Mouse (Mus musculus) C2C12 (cell line): ENCODE results near the gene Nrcam. TPM values are rescaled to one million over a fixed set of nuclear protein-coding genes. Genes with fewer than 3 reads are reported as not detected.

Experiments
- H3K27me3 ChIP-seq: one replicate; pipeline ENCODE4 v1.6.1; 2011; ENCODE audit not compliant: control insufficient read depth, insufficient read depth, insufficient read length
- H3K36me3 ChIP-seq: one replicate; pipeline ENCODE4 v1.6.1; 2011; ENCODE audit not compliant: control insufficient read depth, insufficient read depth
- H3K4me3 ChIP-seq: one replicate; pipeline ENCODE4 v1.5.1; 2011; ENCODE audit warnings: mild to moderate bottlenecking, control low read depth; ENCODE audit not compliant: poor library complexity, insufficient read depth, severe bottlenecking
- H3K79me2 ChIP-seq: one replicate; pipeline ENCODE4 v1.6.1; 2011; ENCODE audit not compliant: control insufficient read depth, insufficient read depth
- H3K79me3 ChIP-seq: one replicate; pipeline ENCODE4 v1.6.1; 2011; ENCODE audit warnings: low read depth, control low read depth
- H3ac ChIP-seq: one replicate; pipeline ENCODE3; 2011; ENCODE audit warnings: low read depth; ENCODE audit not compliant: control insufficient read depth, insufficient read length
- CEBPB ChIP-seq: IDR thresholded peaks from one replicate; pipeline ENCODE4 v1.6.1; 2011; ENCODE audit warnings: low read depth, mild to moderate bottlenecking, control low read depth, moderate library complexity
- CTCF ChIP-seq: IDR thresholded peaks from one replicate; pipeline ENCODE4 v1.5.1; 2011; ENCODE audit not compliant: control insufficient read depth, insufficient read depth, insufficient read length
- FOSL1 ChIP-seq: IDR thresholded peaks from one replicate; pipeline ENCODE4 v1.8.0; 2011; ENCODE audit warnings: mild to moderate bottlenecking, low read length; ENCODE audit not compliant: poor library complexity, insufficient read depth, severe bottlenecking
- MAX ChIP-seq: IDR thresholded peaks from one replicate; pipeline ENCODE4 v1.6.1; 2011; ENCODE audit warnings: mild to moderate bottlenecking, control low read depth
- MYOD1 ChIP-seq: IDR thresholded peaks from one replicate; pipeline ENCODE4 v1.6.1; 2011; ENCODE audit warnings: low read depth; ENCODE audit not compliant: control insufficient read depth, insufficient read length
- MYOG ChIP-seq: IDR thresholded peaks from one replicate; pipeline ENCODE4 v1.6.1; 2011; ENCODE audit not compliant: control insufficient read depth, insufficient read length; ENCODE audit errors: extremely low read depth
- USF1 ChIP-seq: IDR thresholded peaks from one replicate; pipeline ENCODE4 v1.6.1; 2011; ENCODE audit warnings: low read depth, mild to moderate bottlenecking, control low read depth, moderate library complexity
- polyA plus RNA-seq: library from polyadenylated mRNA; unstranded; fragments of >200 nt; fragmentation: generic; extraction: Trizol; gene quantifications from one replicate; pipeline ENCODE4 v1.2.1, GENCODE M21; 2012; ENCODE audit warnings: missing spikeins

Gene Nrcam
- polyA plus RNA-seq, 1 experiment = 0.12 TPM

- TF ChIP-seq CTCF (no peak), FOSL1 (no peak), USF1 (no peak), CEBPB (no peak), MYOD1 (no peak), MAX (no peak), MYOG (no peak)
- Histone ChIP-seq H3K27me3 (peaks cover 3% of the 10 kb centered on the region), H3K79me2 (no peaks in the 10 kb centered on the region), H3K4me3 (no peak overlapping the region), H3K79me3 (no peaks in the 10 kb centered on the region), H3K36me3 (no peaks in the 10 kb centered on the region), H3ac (no peak overlapping the region)
These were observed 49.9 kb downstream of the Nrcam start for GRCm38 (mm10) chr12:44378431-44379161.

GRCm38 (mm10) chr12:44380805-44381204 is 52.1 kb downstream of the Nrcam start:
- H3K36me3 ChIP-seq = no peaks in the 10 kb centered on the region
- TF ChIP-seq MYOD1 (no peak), CEBPB (no peak), FOSL1 (no peak), MYOG (no peak), CTCF (no peak), USF1 (no peak), MAX (no peak)

GRCm38 (mm10) chr12:44386398-44386797 is 57.7 kb downstream of the Nrcam start:
- H3ac ChIP-seq = no peak overlapping the region
- no peaks in the 10 kb centered on the region for H3K27me3 ChIP-seq
- no peaks in the 10 kb centered on the region for H3K79me3 ChIP-seq
- H3K79me2 ChIP-seq = no peaks in the 10 kb centered on the region
- H3K36me3 ChIP-seq = no peaks in the 10 kb centered on the region
- TF ChIP-seq MAX (no peak), MYOD1 (no peak), MYOG (no peak), CTCF (no peak), FOSL1 (no peak), CEBPB (no peak), USF1 (no peak)
- H3K4me3 ChIP-seq = no peak overlapping the region

More at GRCm38 (mm10) chr12:44380805-44381204, 52.1 kb downstream of the Nrcam start:
- H3K79me2 ChIP-seq = no peaks in the 10 kb centered on the region
- H3K4me3 ChIP-seq = no peak overlapping the region
- H3K27me3 ChIP-seq = no peaks in the 10 kb centered on the region
- H3K79me3 ChIP-seq = no peaks in the 10 kb centered on the region
- H3ac ChIP-seq = no peak overlapping the region

- TF ChIP-seq CEBPB = no peak
- no peak for TF ChIP-seq MYOD1
- TF ChIP-seq CTCF = no peak
- no peak for TF ChIP-seq MAX
- no peak for TF ChIP-seq FOSL1
- TF ChIP-seq USF1 = no peak
- no peak for TF ChIP-seq MYOG
- no peaks in the 10 kb centered on the region for H3K36me3 ChIP-seq
- H3K79me2 ChIP-seq = no peaks in the 10 kb centered on the region
- no peaks in the 10 kb centered on the region for H3K79me3 ChIP-seq
- no peaks in the 10 kb centered on the region for H3K27me3 ChIP-seq
- H3K4me3 ChIP-seq = no peak overlapping the region
- H3ac ChIP-seq = no peak overlapping the region
These were observed 59.5 kb downstream of the Nrcam start for GRCm38 (mm10) chr12:44388220-44388619.

- H3K4me3 ChIP-seq = no peak overlapping the region
- no peaks in the 10 kb centered on the region for H3K79me3 ChIP-seq
- H3K27me3 ChIP-seq = no peaks in the 10 kb centered on the region
- no peak overlapping the region for H3ac ChIP-seq
- no peaks in the 10 kb centered on the region for H3K36me3 ChIP-seq
- TF ChIP-seq MYOG (no peak), USF1 (no peak), MYOD1 (no peak), CTCF (no peak), CEBPB (no peak), FOSL1 (no peak), MAX (no peak)
- H3K79me2 ChIP-seq = no peaks in the 10 kb centered on the region
These were observed 61.9 kb downstream of the Nrcam start for GRCm38 (mm10) chr12:44390391-44391137.
